Comparison of ENCODE assay signal across 23 mouse cellular contexts in the genomic region with DNA sequence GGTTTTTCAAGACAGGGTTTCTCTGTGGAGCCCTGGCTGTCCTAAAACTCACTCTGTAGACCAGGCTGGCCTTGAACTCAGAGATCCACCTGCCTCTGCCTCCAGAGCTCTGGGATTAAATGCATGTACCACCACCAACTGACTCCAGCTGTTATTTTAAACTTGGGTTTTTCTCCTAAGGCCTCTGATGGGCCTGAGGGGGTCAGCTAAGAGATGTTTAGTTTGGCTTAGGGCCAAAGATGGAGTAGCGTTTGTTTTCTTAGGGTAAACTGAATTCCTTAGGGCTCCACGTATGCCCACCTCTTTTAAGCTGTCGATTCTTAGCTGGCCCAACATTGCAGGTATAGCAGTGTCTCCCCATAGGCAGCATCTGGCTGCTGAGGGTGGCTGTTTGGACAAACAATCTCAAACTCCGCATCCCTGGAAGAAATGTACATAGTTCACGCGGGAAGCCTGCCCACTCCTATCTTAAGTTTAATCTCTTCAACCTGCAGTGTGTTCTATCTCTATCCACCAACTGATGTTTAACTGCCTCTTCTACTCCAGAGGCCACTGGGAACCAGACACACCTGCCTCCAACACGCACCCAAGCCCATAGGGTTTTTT.
"Had no signal": no experiment of that assay in that cellular context is flagged by ENCODE, and none has a peak within 500 bp of the region (broad histone marks: within the 10 kb centered on the region; RNA-seq: fewer than 3 reads in every experiment).

No protein-coding gene starts in this region.

- H3K4me3 ChIP-seq: forebrain, embryonic 15.5 days; heart, embryonic 10.5 days; heart, embryonic 13.5 days; heart, embryonic 15.5 days; hindbrain, embryonic 13.5 days; hindbrain, embryonic 15.5 days; limb, embryonic 13.5 days had no signal

- H3K27me3 ChIP-seq: forebrain, embryonic 15.5 days; heart, embryonic 13.5 days; heart, embryonic 15.5 days; hindbrain, embryonic 15.5 days; limb, embryonic 13.5 days had no signal

- H3K9ac ChIP-seq: forebrain, embryonic 15.5 days; forebrain, postnatal 0 days; heart, embryonic 13.5 days; heart, embryonic 15.5 days; hindbrain, embryonic 13.5 days; hindbrain, embryonic 15.5 days; limb, embryonic 13.5 days had no signal

- H3K27ac ChIP-seq: forebrain, embryonic 15.5 days; heart, embryonic 10.5 days; heart, embryonic 13.5 days; heart, embryonic 15.5 days; hindbrain, embryonic 13.5 days; hindbrain, embryonic 15.5 days; hindbrain, postnatal 0 days; limb, embryonic 13.5 days had no signal

- DNase-seq: forebrain, postnatal 0 days; gastrocnemius, postnatal 14 days; gastrocnemius, postnatal 36 days; heart, adult 18-20 months; heart, postnatal 14 days; heart, postnatal 36 days; kidney, adult 11 months; kidney, adult 2 months; kidney, adult 9 months; kidney, postnatal 10 days; kidney, postnatal 36 days; layer of hippocampus, adult 9-11 months; layer of hippocampus, postnatal 36 days; left cerebral cortex, postnatal 4 days had no signal

- ATAC-seq: forebrain, embryonic 15.5 days; forebrain, postnatal 0 days; hindbrain, postnatal 0 days; intestine, embryonic 16.5 days had no signal

- H3K36me3 ChIP-seq: forebrain, embryonic 15.5 days; heart, embryonic 10.5 days; heart, embryonic 13.5 days; heart, embryonic 15.5 days; hindbrain, embryonic 13.5 days; hindbrain, embryonic 15.5 days; limb, embryonic 13.5 days had no signal

- H3K4me2 ChIP-seq: forebrain, embryonic 15.5 days; heart, embryonic 13.5 days; heart, embryonic 15.5 days; hindbrain, embryonic 13.5 days; hindbrain, embryonic 15.5 days; limb, embryonic 13.5 days had no signal

- H3K9me3 ChIP-seq: forebrain, embryonic 15.5 days; heart, embryonic 10.5 days; heart, embryonic 13.5 days; heart, embryonic 15.5 days; hindbrain, embryonic 13.5 days; hindbrain, embryonic 15.5 days; limb, embryonic 13.5 days had no signal
